Mouse (Mus musculus) inflammation-experienced regulatory T-cells, adult 6 months (primary cell): Measurements from ENCODE around the gene Fip1l1. TPM values are rescaled to one million over a fixed set of nuclear protein-coding genes. Genes with fewer than 3 reads are reported as not detected.
A peak's percentile ranks its signal among the peaks of the same experiment; 100 is the strongest.

Experiments
- ATAC-seq: one replicate; pipeline ENCODE4 v1.8.0; 2017
- polyA plus RNA-seq, 3 experiments: library from polyadenylated mRNA; unstranded; fragments of 100-300 nt; shearing (Covaris generic); gene quantifications; one replicate each; pipeline ENCODE4 v1.2.1; 2017

Fip1l1 gene
- polyA plus RNA-seq = 10 to 100 TPM; 82.8 to 94.6 (median 84.7) TPM

DNA sequence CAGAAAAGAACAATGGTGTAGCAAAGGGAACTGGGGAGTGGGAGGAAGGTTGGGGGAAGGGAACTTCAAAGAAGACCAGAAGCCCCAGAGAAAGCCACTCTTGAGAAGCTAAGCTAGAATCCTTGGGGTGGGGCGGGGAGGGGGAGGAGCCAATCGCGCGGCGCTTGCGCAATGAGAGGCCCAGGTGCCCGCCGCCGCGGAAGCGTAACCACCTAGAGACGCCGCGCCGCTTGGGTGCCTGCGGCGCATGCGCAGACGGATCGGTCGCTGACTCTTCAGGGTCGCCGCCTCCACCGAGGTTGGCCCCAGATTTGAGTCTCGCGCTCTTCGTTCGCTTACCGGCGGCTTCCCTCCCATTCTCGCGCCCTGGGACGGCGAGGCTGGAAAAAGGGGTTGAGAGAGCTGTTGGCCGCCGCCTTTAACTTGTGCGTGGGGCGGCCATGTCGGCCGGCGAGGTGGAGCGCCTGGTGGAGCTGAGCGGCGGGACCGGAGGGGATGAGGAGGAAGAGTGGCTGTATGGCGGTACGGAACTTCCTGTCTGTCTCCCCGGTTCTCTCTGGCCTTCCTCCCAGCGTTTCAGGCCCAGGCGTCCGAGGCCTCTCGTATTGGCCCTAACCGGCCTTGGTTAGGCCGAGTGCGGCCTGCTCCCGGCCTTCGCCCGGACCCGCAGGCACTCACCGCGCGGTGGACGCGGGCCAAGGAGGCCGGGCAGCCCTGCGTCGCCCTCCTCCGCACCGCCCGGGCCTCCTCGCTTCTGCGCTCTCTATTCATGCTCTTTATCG, at the start of gene Fip1l1:
Gene Fip1l1 (plus strand): TSS at position 210 of the 782 bp plus-strand sequence.
- ATAC-seq = peak; percentile 71

DNA sequence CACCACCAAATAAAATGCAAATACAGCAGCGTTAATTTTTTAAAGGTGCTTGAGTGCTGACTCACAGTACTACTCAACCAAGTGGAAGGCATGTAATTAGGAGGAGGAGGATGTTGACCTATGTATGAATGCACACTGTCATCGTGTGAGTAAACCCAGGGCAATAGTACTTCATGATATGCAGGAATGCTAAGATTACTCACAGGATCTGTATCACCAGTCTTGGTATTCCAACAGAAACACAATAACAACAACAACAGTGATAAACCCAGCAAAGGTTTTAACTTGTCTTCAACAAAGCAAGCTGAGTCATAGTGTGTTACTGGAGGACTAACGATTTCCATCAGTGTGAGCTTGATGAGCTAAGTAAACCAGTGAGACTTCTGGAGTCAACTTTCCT, 42.5 kb upstream of the Fip1l1 start:
- ATAC-seq = peak; percentile 43

DNA sequence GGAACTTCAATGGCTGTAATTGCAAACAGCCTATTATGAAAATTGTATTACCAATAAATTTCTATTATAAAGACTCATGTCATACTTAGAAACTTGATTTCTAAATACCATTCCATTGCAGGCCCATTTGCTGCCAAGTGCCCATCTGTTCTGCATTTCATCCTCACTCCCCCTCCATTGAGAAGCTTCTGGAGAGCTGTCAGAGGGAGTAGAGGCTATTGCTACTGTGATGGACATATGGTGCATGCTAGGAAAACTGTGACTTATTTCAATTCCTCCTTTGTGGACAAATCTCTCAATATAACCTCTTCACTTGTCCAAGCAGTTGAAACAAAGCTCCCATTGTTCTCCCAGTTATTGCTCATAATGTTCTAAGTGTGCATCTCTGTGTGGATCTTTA, 23.6 kb upstream of the Fip1l1 start:
- ATAC-seq = no peak

DNA sequence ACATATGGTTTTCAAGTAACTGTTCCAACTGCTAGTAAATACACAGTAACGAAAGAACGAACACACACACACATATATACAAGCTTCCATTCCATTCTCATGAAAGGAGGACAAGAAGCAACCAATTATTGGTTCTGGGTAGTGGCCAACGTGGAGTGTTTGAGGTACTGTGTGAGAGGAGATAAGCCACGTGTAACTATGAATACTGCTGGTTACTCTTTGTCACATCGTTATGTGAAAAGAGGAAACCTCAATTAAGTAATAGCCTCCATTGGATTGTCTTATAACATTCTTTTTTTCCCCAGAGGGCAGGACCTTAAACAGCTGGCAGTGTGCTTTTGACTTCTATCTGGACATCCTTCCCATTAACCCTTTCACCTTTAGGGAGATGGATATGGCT, 8.2 kb upstream of the Fip1l1 start:
- ATAC-seq = no peak

DNA sequence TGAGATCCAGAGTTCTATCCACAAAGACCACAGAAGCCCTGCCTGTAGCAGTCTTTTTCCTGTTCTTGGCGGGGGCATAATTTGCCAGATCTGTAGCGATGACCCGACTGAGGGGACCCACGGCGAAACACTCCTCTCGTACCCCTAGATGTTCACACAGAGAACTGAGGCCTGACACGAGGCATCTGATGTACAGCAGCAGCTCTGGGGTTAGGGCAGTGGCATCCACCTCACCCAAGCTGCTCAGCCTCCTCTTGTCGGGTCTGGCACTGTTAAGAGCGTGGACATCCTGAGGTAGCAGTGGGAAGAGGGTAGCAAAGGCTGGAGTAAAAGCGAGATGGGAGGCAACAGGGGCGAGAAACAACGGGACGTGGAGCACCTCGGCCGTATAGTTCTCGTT, 4.5 kb upstream of the Fip1l1 start:
- ATAC-seq = no peak

DNA sequence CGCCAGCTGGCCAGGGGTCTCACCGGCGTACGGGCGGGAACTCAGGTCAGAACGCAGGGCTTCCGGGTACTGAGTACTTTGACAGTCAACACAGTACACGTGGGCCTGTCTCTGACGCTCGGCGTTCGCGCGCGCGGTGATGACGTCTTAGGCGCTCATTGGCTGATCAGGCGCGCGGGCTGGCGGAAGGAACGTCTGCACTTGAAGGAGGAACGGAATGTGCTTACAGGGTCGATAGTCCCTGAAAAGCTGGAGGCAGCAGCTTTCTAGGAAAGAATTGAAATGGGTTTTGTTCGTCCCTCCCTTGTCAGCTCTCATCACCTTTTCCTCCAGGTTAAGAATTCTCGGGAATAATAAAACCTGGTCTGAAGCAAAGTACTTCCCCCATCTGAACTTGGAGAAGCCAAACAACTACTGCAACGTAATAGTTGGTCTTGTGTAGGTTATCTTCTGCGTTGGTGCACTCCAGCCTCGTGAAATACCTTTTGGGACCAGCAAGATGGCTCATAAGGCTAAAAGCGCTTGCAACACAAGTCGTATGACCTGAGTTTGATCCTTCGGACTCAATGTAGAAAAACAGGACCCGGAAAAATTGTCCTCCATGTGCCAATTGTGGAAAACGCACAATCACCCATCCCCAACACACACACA, 3.5 kb upstream of the Fip1l1 start, which contains the start of gene Scfd2:
Gene Scfd2 (minus strand): TSS at position 130 of the 651 bp plus-strand sequence.
- ATAC-seq = peak; percentile 88

DNA sequence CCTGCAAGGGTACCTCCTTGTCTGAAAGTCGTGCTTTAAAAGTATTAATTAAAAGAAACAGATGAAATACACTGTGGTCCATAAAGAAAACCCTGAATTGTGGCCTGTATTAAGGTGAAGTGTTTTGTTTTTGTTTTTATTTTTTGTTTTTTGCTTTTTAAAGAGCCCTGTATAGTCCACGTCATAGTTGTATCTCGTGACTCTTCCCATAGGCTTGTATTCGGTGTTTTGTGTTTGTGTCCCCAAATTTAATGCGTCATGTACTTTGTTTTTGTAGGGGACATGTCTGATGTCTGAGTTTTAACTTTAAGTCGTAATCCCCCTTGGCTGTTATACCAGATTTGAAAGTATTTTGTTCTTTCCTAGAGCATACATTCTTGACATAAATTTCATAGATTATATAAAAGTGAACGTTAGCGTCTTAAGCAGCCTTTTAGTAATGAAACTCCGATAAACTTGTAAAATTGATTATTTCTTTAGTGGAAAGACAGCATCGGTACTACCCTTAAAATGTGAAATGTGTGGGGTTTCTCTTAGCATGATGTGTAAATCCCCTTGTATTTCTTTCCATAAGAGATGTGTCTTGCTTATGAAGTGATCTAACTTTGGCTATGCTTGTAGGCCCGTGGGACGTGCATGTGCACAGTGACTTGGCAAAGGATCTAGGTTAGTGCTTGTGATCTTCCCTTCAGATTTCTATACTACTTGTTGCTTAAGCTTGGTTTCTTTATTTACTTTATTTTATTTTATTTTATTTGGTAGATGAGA, 1.1 kb downstream of the Fip1l1 start:
- ATAC-seq = no peak

DNA sequence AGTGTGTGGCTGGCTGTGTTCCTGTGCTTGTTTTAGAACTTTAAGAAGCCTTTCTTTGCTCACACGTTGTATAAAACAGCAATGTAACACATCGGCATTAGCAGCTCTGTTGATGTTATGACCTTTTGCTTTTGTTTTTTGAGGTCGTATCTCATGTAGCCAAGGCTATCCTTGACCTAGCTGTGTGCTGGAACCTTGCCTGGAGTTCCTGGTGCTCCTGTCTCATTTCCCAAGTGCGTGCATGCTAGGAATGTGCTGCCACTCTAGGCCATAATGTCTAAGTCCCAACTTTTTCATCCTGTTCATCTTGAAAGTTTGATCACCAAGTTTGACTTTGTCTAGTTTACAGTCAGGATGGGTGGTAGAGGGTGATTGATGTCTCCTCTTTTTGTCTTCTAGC, 10.4 kb downstream of the Fip1l1 start:
- no peak for ATAC-seq

DNA sequence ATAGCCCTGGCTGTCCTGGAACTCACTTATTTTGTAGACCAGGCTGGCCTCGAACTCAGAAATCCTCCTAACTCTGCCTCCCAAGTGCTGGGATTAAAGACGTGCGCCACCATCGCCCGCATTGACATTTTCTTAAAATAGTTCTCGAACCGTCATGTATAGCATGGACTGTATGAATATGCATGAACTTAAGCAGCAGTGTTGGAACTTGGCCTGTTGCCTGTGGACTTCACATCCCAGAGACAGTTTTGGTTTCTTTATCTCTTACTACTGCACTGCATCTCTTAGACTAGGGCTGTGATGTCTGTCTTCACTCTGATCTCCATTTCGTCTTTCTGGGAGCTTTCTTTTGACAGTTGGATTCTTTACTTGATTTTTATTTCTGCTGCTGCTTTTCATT, 14.3 kb downstream of the Fip1l1 start:
- no peak for ATAC-seq

DNA sequence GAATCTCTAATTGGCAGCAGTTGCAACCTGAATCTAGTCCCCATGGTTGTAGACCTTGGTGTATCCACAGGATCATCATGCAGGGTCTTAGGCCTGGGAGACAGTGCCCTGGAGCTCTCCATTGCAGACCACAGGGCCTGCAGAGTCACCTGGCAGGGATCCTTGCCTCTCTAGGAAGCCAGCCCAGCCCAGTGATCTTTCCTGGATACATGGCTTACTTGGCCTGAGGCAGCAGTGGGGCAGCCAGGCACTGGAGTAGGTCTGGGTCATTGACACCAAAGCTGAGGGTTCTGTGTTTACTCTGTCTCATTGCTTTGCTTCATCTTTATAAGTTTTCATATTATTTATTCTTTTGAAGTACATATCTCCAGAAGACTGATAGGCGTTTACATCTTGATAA, 25.9 kb downstream of the Fip1l1 start:
- ATAC-seq = no peak

DNA sequence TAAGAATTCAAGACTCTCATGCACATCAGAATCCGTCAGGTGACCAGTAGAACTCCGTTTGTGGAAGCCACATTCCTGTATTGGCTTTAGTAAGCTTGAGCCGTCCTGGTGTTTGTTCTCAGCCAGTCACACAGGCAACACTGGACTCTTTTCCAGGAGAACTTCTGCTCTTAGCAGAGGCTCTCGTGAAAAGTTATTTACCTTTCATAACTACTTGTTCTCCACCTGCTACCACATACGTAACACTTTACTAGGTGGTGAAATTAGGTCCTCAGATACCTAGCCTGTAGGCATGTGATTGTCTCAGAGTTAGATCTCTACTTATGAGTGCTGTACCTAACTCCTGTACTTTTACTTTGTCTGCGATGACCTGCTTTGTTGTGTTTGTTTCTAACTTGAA, 36.5 kb downstream of the Fip1l1 start:
- no peak for ATAC-seq

DNA sequence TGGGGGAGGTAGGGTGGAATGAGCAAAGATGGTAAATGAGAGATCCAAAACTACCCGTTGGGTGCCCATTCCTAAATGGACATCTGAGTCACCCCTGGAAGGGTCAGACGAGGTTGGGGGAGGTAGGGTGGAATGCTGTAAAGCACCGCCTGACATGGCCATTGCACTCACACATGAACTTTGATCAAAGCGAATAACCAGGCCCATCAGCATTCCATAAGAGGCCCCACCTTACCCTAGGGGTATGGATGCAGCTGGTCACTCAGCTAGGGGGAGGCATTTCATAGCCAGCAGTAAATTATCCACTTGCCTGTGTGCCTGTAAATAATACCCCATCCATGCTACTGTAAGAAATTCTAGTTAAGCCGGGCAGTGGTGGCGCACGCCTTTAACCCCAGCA, 53.9 kb downstream of the Fip1l1 start:
- ATAC-seq = no peak

DNA sequence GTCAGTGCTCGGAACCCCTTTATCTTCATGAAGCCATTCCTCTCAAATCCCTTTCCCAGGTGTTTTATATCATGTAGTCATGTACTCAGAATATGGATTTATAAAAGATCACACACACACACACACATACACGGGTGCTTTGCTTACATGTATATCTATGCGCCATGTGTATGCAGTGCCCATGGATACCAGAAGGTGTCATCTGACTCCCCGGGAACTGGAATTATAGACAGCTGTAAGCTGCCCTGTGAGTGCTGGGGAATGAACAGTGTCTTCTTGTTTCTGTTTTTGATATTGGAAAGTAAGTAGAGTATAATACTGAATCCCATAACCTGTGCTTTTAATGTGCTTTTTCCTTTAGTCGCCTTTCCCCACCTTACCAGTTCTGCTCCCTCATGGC, 56.2 kb downstream of the Fip1l1 start:
- no peak for ATAC-seq

DNA sequence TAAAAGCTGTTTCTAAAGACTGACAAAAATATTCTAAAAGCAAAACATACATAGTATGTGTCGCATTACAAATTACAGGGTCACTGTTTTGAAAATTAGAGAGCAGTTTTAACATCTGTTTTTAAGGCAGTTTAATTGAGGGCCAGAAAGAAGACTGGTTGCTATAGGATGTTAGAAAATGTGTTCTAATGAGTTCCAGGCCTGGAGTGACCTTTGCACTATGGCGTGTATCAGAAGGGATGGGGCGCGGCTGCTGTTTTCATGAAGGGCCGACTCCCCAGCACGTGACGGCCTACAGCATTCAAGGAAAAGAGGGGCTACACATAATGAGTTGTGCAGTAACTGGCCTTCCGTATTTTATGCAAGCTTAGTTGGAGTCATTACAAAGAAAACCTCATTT, 57.9 kb downstream of the Fip1l1 start:
- ATAC-seq = no peak

DNA sequence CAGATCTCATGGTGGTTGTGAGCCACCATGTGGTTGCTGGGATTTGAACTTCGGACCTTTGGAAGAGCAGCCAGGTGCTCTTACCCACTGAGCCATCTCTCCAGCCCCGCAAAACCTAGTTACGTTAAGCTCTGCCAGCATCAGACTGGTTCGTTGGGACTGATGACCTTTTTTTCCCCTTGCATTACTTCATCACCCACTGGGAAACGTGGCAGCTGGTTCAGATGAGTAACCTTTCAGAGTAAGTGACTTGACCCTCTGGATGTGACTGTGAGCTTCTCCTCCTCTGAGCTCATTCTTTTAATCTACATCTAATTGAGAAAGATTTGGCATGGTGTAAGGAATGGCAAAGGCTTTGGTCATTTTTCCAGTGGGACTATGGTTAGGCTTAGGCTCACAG, 64.8 kb downstream of the Fip1l1 start:
- no peak for ATAC-seq

DNA sequence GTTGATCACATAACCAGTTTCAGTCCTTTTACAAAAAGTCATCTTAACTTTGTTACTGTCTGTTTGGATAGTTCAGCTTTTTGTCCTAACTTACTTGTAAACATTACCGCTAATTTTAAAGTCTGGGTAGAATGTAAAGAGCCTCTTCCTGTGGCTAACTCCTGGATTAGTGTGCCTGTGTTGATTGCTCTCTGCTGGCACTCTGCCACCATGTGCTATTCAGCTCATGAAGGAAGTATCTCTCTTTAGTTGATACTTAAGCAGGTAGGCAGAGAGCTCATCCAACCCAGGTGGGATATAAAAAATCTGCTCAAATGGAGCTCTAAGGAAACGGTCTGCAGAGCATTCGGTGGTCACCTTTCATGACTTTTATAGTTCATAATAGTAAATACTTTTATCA, 65.9 kb downstream of the Fip1l1 start:
- ATAC-seq = no peak

DNA sequence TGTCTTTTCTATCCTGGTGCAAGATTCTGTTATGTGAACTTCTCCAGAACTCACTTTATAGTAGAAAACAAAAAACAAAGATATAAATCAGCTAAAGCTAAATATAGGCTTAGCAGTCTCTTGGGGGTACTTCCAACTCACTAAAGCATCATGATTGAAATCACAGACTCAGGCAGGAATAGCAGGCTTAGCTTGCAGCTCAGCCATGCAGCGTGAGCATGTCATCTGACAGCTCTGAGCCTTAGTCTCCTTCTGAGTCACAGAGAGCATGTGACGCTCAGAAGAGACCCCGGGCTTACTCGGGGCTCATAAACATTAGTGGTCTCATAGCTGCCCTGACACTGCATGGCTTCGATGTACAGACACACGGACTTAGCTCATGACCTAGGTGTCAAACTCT, 66.7 kb downstream of the Fip1l1 start:
- no peak for ATAC-seq

DNA sequence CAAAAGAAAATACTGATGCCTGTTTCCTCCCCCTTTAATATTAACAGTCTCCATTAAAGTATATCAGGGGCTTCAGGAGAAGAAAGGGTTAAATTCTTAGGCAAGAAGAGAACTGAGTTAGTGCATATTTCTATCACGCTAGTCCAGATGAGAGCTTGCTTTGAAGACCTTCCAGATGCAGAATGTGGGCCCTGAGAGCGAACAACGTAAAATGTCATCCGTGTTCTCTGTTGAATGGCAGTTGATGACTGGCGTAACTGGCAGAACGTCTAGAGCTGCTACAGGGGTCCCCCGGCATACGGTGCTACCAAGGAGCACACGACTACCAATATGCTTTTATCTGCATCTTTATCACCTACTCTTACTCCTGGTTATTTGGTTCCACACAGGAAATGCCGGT, 67.1 kb downstream of the Fip1l1 start:
- ATAC-seq = no peak

DNA sequence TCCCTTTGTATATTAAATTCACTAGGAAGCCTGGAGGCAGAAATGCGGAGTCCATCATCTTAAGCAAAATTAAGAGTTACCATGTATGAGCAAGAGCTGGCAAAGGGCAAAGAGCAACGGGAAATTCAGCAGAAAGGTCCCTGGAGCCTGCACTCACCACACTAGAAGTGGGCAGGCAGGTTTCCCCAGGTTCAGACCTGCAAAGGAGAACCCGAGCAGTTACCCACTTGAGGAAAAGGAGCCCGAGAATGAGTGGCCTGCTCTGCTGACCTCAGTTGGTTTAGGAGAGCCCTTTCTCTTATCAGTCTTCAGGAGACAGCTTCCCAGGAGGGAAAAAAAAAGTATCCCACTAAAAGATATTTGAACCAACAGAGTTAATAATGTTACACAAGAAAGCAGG, 68.1 kb downstream of the Fip1l1 start:
- no peak for ATAC-seq

DNA sequence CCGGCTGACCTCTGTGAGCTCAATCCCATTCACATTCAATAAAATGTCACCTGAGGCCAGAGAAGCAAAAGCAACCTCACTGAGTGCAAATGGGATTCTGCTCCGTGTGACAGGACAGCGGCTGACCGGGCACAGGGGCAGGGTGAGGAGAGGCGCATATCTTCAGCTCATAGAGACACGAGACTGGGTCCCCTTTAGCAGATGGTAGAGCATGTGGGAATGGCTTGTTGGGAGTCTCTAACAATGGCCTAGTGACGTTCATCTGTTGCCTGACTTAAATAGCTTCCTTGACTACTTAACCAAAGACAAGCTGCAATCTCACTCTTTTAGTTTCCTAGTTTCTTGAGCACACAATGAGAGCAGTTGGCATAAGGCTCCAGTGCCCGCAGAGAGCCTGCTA, 71.0 kb downstream of the Fip1l1 start:
- no peak for ATAC-seq

DNA sequence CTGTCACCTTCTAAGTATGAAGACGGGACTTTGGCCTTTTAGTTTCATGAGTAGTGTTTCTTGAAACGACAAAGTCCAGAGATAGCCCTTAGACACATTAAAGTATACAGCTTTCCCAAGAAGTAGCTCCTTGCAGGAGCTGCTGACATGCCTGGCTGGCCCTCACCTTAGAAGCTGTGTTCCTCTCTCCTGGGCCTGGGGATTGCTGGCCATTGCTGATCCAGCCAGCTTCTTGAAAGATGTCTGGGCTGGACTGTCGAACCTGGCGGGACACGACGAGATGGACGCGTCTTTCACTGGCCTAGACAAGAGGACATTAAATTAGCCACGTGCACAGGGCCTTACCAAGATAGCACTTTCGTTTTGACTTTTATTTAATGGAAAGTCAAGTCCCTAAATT, 75.3 kb downstream of the Fip1l1 start:
- ATAC-seq = no peak

DNA sequence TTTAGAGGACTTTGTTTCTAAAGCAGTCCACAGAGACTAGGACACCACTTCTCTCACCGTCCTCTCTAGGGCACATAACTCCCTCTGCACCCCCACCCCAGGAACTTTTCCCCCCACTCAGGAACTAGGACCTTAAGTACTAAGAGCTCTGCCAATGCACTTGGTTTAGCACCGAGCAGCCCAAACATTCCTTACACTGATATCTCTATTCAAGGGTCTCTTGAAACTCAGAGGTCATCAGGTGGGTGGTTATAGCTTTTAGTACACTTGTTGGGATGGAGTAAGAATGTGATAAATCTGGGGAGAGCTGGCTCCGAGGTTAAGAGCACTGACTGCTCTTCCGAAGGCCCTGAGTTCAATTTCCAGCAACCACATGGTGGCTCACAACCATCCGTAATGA, 77.5 kb downstream of the Fip1l1 start:
- no peak for ATAC-seq

DNA sequence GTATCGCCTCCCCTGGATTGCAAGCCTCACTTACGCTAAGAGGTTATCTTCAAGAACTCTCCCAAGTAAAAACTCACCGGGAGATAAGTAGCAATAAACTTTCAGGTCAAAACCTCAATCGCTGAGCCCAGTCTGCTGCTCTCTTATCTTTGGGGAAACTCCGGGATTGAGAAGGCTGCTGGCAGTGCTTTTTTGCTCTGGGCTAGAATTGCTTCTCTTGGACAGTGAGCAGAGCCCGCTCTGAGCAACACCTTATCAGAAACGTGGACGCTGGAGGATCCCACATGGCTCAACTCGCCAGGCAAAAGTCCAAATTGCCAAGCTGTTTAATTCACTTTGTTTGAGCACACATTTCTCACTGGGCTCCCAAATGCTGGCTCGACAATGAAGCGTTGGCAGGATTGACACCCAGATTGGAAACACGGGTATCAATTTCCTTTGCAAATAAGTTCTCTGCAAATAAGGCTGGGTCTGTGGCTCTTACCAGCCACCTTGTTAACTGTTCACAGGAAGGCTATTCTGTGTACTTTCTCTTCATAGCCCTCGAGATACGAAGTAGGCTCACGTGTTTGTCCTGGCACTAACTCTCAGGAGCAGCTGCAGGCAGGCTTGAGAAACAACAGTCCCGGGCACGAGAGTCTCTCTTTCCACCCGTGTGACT, 78.4 kb downstream of the Fip1l1 start:
- no peak for ATAC-seq
